Mouse (Mus musculus): ENCODE results near the gene Rmnd1.
"Not testable (repeated sequence)": the region's sequence is repeated elsewhere in the genome, so short reads cannot be mapped to it uniquely, and the experiment has no call there.

The Rmnd1 gene

GRCm38 (mm10) chr10:4432123-4432931 is at the start of gene Rmnd1, which contains the start of gene Armt1:
Rmnd1 (minus strand) TSS chr10:4432388.
Armt1 (plus strand) TSS chr10:4432467.
- DNase-seq (ENCODE audit: low read depth in 1 of 2, low spot score in 2 of 2): peak; percentile 78 to 86

GRCm38 (mm10) chr10:4481695-4482094 is 49.5 kb upstream of the Rmnd1 start:
- no peak for DNase-seq (ENCODE audit: low read depth in 1 of 2, low spot score in 2 of 2)

DNA sequence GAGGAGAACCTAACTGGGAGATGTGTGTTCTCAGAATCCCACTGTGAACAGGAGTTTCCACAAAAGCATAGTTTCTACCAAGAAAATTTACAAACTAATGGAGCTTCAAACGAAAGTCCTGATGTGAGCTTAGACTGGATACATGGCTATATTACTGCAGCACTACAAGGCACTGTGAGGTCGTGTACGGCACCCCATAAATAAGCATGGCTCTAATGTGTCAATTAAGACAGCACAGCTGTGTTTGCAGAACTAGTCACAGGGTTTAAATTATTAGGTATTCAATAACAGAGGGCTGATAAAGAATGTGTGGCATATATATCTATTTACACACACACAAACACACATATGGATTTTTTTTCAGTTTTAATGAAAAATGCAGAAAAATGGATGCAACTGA is 48.7 kb upstream of the Rmnd1 start:
- DNase-seq (ENCODE audit: low read depth in 1 of 2, low spot score in 2 of 2): no peak

- no peak for DNase-seq (ENCODE audit: low read depth in 1 of 2, low spot score in 2 of 2)
These were observed 44.4 kb upstream of the Rmnd1 start for GRCm38 (mm10) chr10:4476604-4477003.

- DNase-seq (ENCODE audit: low read depth in 1 of 2, low spot score in 2 of 2): no peak
These were observed 43.2 kb upstream of the Rmnd1 start for GRCm38 (mm10) chr10:4475431-4475830.

DNA sequence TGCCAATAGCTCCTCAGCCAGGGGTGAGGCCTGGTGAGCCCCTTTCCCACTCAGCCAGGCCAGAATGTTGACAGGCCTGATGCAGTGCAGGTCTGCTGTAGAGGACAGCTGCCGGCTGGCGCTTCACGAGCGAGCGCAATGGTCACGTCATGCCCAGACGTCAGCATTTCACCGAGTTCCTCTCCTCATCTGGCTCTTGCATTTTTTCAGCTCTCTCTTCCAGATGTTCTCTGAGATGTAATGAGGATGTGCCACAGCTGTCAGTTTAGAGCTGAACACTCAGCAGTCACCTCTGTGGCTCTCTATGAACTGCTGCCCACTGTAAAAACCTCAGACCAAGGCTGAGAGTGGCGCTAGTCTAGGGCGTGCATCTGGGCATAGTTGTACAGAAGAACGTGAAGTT is 41.4 kb upstream of the Rmnd1 start:
- DNase-seq (ENCODE audit: low read depth in 1 of 2, low spot score in 2 of 2): no peak

DNA sequence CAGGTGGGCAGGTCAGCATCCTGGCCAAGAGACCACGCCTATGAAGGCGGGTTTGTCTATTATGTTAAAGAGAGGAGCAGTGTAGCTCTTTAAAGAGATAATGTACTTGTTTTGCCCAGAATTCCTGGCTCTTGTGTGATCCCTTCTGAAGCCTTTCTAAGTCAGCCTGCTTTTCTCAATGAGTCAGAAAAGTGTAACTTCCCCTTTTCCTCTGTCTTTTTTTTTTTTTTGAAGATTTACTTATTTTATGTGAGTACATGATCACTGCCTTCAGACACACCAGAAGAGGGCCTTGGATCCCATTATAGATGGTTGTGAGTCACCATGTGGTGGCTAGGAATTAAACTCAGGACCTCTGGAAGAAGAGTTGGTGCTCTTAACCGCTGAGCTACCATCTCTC is 37.2 kb upstream of the Rmnd1 start:
- no peak for DNase-seq (ENCODE audit: low read depth in 1 of 2, low spot score in 2 of 2)

- no peak for DNase-seq (ENCODE audit: low read depth in 1 of 2, low spot score in 2 of 2)
These were observed 33.6 kb upstream of the Rmnd1 start for GRCm38 (mm10) chr10:4465799-4466198.

- DNase-seq (ENCODE audit: low read depth in 1 of 2, low spot score in 2 of 2): no peak
These were observed 28.0 kb upstream of the Rmnd1 start for GRCm38 (mm10) chr10:4460201-4460600.

DNA sequence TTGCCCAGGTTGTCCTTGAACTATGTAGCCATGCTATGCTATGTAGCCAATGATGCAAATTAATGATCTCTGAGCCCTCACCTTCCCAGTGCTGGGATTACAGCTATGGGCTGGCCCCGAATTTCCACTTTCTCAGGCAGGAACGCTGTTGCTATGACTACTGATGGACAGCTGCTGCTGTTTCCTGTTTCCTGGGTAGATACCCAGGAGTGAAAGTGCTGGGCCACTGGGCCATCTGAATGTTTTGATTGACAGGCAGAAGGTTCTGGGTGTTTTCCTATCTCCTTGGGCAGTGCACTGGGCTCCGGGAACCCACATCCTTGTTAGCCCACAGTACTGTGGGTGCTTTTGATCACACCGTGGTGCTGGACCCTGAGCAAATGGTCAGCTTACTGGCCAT is 24.2 kb upstream of the Rmnd1 start:
- DNase-seq (ENCODE audit: low read depth in 1 of 2, low spot score in 2 of 2): no peak

- no peak for DNase-seq (ENCODE audit: low read depth in 1 of 2, low spot score in 2 of 2)
These were observed 3.2 kb upstream of the Rmnd1 start for GRCm38 (mm10) chr10:4435416-4435815.

DNA sequence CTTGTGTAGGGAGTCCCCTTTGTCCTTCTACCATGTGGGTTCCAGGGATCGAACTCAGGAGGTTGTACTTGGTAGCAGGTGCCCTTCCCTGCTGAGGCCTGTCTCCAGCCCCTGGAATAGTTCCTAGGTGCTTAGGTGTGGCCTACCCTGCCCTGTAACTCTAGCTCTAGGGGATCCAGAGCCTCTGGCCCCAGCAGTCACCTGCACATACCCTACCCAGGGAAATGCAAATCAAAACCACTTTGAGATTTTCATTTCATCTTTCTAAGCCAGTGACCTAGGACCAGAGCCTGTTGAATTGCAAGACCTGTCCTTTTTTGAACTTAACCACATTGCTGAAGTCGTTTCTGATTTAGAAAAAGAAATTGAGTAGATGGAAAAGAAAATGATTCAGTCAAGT is 1.7 kb upstream of the Rmnd1 start:
- DNase-seq (ENCODE audit: low read depth in 1 of 2, low spot score in 2 of 2): not testable (repeated sequence)

DNA sequence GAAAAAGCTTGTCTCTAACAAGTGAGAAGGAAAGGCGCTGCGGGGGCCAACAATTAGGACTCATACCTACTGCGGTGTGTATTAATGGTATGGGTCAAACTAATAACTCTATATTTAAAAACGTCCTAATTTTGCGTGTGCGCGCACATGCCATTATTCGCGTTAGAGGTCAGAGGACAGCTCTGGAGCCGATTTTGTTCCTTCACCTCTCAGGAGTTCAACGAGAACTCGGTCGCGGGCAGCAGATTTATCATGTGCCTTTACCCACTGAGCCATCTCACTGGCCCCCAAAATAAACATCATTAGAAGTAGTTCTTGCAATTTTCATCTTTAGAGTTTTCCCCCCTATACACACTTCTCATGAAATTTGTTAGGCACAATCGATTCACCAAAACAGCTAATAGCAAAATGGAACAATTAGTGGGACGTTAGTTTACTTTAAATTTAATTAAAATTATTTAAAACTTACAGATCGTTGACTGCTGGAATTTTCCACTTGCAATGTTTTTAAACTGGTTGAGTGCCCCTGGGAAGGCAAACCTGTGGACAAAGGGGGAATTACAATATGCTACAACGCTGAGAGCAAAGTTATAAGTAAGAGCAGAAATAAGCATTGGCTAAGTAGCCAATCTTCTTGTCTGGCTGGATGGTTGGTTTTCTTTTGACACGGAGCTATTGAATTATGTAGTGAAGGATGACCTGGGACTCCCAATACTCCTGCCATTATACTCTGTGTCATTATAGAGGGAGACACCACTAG is 988 bp upstream of the Rmnd1 start:
- no peak for DNase-seq (ENCODE audit: low read depth in 1 of 2, low spot score in 2 of 2)

DNA sequence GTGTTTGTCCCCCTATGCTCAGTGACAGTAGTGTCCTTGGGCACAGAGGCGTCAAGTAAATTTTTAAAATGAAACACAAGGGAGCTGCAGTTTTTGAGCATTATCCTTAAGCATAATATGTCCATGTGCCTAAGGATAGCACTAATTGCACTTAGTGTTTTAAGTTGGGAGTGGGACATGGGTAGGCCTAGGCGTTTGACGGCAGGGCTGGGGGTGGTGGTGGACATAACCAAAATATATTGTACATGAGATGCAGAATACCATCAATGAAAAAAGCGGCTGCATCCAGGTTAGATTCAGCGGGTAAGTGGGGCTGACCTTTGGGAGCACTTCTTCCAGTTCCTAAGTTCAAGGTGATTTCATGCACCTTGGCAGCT is 454 bp downstream of the Rmnd1 start:
- DNase-seq (ENCODE audit: low read depth in 1 of 2, low spot score in 2 of 2): no peak

DNA sequence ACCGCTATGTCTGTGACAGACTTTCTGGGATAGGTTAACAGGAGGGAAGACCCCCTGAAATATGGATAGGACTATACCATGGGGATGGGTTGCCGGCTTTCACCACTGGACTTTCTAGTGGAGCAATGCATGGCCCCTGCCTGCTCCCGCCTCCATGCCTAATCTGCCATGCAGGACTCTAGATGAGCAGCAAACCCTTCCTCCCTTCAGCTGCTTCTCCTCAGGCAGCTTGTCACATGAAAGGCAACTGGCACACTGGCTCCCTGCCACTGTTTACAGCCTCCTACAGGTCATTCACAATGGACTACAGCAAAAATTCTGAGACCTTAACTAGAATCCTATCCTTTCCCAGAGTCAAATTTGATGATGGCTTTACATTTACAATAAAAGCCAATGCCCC is 1.4 kb downstream of the Rmnd1 start:
- DNase-seq (ENCODE audit: low read depth in 1 of 2, low spot score in 2 of 2): no peak

DNA sequence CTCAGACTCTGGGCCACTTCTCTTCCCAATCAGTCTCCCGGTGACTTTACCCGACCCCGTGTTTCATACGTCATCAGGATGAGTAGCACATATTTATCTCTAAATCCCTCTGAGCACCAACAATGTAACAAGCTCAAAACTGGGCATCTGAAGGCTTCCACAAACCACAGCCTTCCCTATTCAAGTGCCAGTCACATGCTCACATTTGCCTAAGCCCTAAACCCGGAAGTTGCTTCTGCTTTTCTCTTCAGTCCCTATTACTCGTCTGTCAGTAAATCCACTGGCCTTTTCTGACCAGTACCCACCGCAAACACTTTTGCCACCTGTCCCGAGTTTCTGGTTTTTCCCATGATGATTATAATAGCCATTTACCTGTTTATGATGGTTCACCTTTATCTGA is 1.8 kb downstream of the Rmnd1 start:
- DNase-seq (ENCODE audit: low read depth in 1 of 2, low spot score in 2 of 2): peak in 1 of 2 experiments; percentile 31

- DNase-seq (ENCODE audit: low read depth in 1 of 2, low spot score in 2 of 2): no peak
These were observed 6.9 kb downstream of the Rmnd1 start for GRCm38 (mm10) chr10:4425245-4425644.

DNA sequence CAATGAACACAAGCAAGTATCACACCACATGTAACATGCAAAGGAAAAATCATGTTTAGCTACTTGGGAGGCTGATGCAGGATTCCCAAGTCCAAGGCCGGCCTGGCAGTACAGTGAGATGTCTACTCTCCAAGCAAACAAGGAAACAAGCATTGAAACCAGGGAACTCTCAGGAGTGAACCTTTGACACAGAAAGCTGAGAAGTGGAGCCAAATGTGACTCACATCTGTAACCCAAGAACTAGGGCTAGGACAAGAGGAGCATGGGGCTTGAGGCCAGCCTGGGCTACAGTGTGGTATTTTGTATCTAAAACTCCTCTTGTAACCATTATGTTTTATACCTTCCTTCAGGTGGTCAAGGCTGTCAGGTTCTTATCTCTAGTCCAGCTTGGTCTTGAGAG is 25.0 kb downstream of the Rmnd1 start:
- DNase-seq (ENCODE audit: low read depth in 1 of 2, low spot score in 2 of 2): no peak

DNA sequence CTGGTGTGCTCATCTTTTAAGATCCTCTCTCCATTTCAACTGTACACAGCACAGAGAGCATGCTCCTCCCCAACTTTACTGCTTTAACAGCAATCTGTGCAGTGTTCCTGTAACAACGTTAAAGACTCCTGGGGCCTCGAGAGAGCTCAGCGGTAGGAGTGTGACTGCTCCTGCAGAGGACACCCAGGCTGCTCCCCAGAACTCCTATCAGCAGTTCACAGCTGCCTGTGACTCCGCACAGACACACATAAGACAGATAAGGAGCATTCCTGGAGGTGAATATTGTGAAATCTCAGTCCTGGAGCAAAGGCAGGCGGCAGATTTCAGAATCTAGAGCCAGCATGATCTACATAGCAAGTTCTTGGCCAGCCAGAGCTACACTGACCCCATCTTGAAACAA is 26.7 kb downstream of the Rmnd1 start:
- no peak for DNase-seq (ENCODE audit: low read depth in 1 of 2, low spot score in 2 of 2)

DNA sequence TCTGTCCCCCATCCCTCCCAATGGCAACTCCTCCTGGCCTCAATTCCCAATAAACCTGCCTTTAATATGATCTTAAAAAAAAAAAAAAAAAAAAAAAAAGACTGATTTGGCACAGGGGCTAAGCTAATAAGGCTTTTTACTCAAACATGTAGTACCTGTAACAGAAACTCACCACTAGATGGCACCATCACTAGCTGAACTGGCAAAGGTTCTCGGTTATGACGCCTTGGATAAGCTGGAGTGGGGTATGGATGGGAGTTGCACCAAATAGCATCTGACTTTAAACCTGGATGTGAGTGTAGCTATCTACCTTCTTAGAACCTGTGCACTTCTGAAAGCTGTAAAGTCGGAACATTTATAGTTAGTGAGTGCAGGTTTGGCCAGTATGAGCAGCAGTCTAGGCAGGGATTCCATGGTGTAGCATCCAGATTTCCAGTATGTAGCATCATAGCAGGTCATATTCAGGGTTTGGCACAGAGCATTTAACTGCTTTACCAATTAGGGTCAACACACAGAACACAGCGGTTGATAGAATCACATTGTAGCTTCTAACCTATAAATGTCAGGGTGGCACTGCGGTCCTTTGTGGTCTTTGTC is 27.2 kb downstream of the Rmnd1 start:
- no peak for DNase-seq (ENCODE audit: low read depth in 1 of 2, low spot score in 2 of 2)

- DNase-seq (ENCODE audit: low read depth in 1 of 2, low spot score in 2 of 2): no peak
These were observed 34.1 kb downstream of the Rmnd1 start for GRCm38 (mm10) chr10:4398058-4398457.

- no peak for DNase-seq (ENCODE audit: low read depth in 1 of 2, low spot score in 2 of 2)
These were observed 36.9 kb downstream of the Rmnd1 start for GRCm38 (mm10) chr10:4395321-4395720.
